Comparison of ENCODE assay signal across 20 mouse cellular contexts in genomic region chr15:93948902-93949301, GRCm38 (mm10).
"Had no signal": no experiment of that assay in that cellular context is flagged by ENCODE, and none has a peak within 500 bp of the region (broad histone marks: within the 10 kb centered on the region; RNA-seq: fewer than 3 reads in every experiment).

No protein-coding gene starts in this region.

- H3K27ac ChIP-seq: liver, embryonic 14.5 days; macrophage; midbrain, embryonic 12.5 days; neural tube, embryonic 13.5 days; neural tube, embryonic 15.5 days; stomach, embryonic 15.5 days; stomach, postnatal 0 days had no signal

- H3K4me3 ChIP-seq: megakaryocyte, embryonic 14.5 days; midbrain, embryonic 12.5 days; myocyte; neural tube, embryonic 13.5 days; neural tube, embryonic 15.5 days; stomach, embryonic 15.5 days had no signal

- H3K27me3 ChIP-seq: megakaryocyte, embryonic 14.5 days; midbrain, embryonic 12.5 days; neural tube, embryonic 13.5 days; neural tube, embryonic 15.5 days; stomach, embryonic 15.5 days had no signal

- H3K9me3 ChIP-seq: megakaryocyte, embryonic 14.5 days; midbrain, embryonic 12.5 days; neural tube, embryonic 13.5 days; neural tube, embryonic 15.5 days; stomach, embryonic 15.5 days had no signal

- H3K4me1 ChIP-seq: megakaryocyte, embryonic 14.5 days; midbrain, embryonic 12.5 days; neural tube, embryonic 13.5 days; neural tube, embryonic 15.5 days; stomach, embryonic 15.5 days had no signal

- ATAC-seq: midbrain, embryonic 16.5 days had no signal

- H3K36me3 ChIP-seq: midbrain, embryonic 12.5 days; neural tube, embryonic 13.5 days; neural tube, embryonic 15.5 days; stomach, embryonic 15.5 days had no signal

- DNase-seq: lung, adult 18-20 months; lung, embryonic 14.5 days; lung, postnatal 10 days; midbrain, embryonic 14.5 days; retina, postnatal 1 day; right cerebral cortex, adult 18-20 months; right cerebral cortex, postnatal 25 days; thymus, adult 2 months; thymus, postnatal 25 days; thymus, postnatal 4 days had no signal
